Comparison of ENCODE assay signal across 8 mouse cellular contexts in genomic region chr15:78877810-78878390, GRCm38 (mm10). TPM values are rescaled to one million over a fixed set of nuclear protein-coding genes. Genes with fewer than 3 reads are reported as not detected.
DNase-seq lines count a peak whose midpoint lies in the region; ATAC-seq and TF ChIP-seq lines count a peak whose summit lies in the region.

No protein-coding gene starts in this region.

- peak overlapping the region; percentile 94 for H3K9ac ChIP-seq in midbrain, embryonic 16.5 days (ENCODE audit: low read depth, low read length)

- no peaks in the 10 kb centered on the region for H3K27me3 ChIP-seq in thymus, adult 2 months (ENCODE audit: control insufficient read depth, insufficient read depth, low read length)
- H3K27me3 ChIP-seq in midbrain, embryonic 16.5 days (ENCODE audit: control insufficient read depth, insufficient read depth, low read depth, low read length) = no peaks in the 10 kb centered on the region

- peak overlapping the region; percentile 97 for H3K4me2 ChIP-seq in midbrain, embryonic 16.5 days (ENCODE audit: low read length)

- peaks cover 2% of the 10 kb centered on the region for H3K36me3 ChIP-seq in thymus, adult 2 months (ENCODE audit: control insufficient read depth, insufficient read depth, low read length)
- H3K36me3 ChIP-seq in midbrain, embryonic 16.5 days (ENCODE audit: control insufficient read depth, insufficient read depth, low read length) = peaks cover 13% of the 10 kb centered on the region

- no peaks in the 10 kb centered on the region for H3K9me3 ChIP-seq in midbrain, embryonic 16.5 days (replicated peaks; ENCODE audit: control insufficient read depth, low read length, poor library complexity, severe bottlenecking)

- no peak for TF ChIP-seq CTCF in thymus, adult 2 months (IDR thresholded peaks at IDR 0.05; ENCODE audit: borderline replicate concordance, control insufficient read depth, extremely low read depth, insufficient read depth, low read length, poor library complexity)

- H3K4me1 ChIP-seq in thymus, adult 2 months (replicated peaks; ENCODE audit: control insufficient read depth, insufficient read depth, low read length) = peaks cover 20% of the 10 kb centered on the region
- H3K4me1 ChIP-seq in midbrain, embryonic 16.5 days (ENCODE audit: control insufficient read depth, insufficient read depth, low read length) = peaks cover 24% of the 10 kb centered on the region

- no peak for TF ChIP-seq POLR2A in thymus, adult 2 months (IDR thresholded peaks at IDR 0.05; ENCODE audit: control insufficient read depth, extremely low read depth, insufficient read depth, low read length, poor library complexity)

- H3K4me3 ChIP-seq in thymus, adult 2 months (ENCODE audit: control insufficient read depth, insufficient read depth, low read length) = peak overlapping the region; percentile 77
- peak overlapping the region; percentile 78 for H3K4me3 ChIP-seq in midbrain, embryonic 16.5 days (ENCODE audit: low read depth, low read length)

- peak; percentile 47 for ATAC-seq in midbrain, embryonic 16.5 days
- no peak for ATAC-seq in CD4-positive, CD25-positive, alpha-beta regulatory T cell, adult 4 months

- under 1% methylated on average over 17 of the region's 17 CpGs for WGBS in thymus, adult 2 months
- WGBS in midbrain, embryonic 16.5 days = under 1% methylated on average over 17 of the region's 17 CpGs

- H3K27ac ChIP-seq in thymus, adult 2 months (ENCODE audit: control insufficient read depth, insufficient read depth, low read length) = peak overlapping the region; percentile 53; the same call in 1 of the 2 replicates
- peak overlapping the region; percentile 97 for H3K27ac ChIP-seq in midbrain, embryonic 16.5 days (ENCODE audit: low read length)

- peak; percentile 43 for DNase-seq in adrenal gland, adult 2 months
- DNase-seq in adrenal gland, adult (ENCODE audit: inconsistent age in 2 of 2, low spot score in 1 of 2) = no peak
- no peak for DNase-seq in thymus, adult 2 months
- DNase-seq in thymus, postnatal 10 days (ENCODE audit: low spot score in 2 of 2) = no peak
- peak; percentile 39 to 40 for DNase-seq in kidney, adult 8-10 months
- no peak for DNase-seq in urinary bladder, postnatal 4 days (ENCODE audit: low spot score in 2 of 2)

RNA-seq across cellular contexts. Expression of gene Gga1, which starts 0.9 kb away (rescaled TPM):
- 10 to 100 TPM; 51.9 to 56.2 TPM for total RNA-seq in adrenal gland, adult 2 months (2021)
- 138 and 147 TPM in 2 replicates for polyA plus RNA-seq in adrenal gland, adult 2 months (2012; rRNA removed)
- 137 and 155 TPM in 2 replicates for polyA plus RNA-seq in thymus, adult 2 months (2012; rRNA removed)
- 46.0 and 46.5 TPM in 2 replicates for polyA plus RNA-seq in midbrain, embryonic 16.5 days (2015; fragmentation: Nextera tagmentation; extraction: Ambion mirVana)
- polyA plus RNA-seq in CD4-positive, CD25-positive, alpha-beta regulatory T cell, adult 4 months (2017; shearing (Covaris generic)) = 10 to 100 TPM; 14.3 to 17.1 TPM

RNA-seq across cellular contexts. Expression of gene Gm49510, which starts 21.6 kb away (rescaled TPM):
- not detected for total RNA-seq in adrenal gland, adult 2 months (2021)
- not detected in 2 replicates for polyA plus RNA-seq in adrenal gland, adult 2 months (2012; rRNA removed)
- polyA plus RNA-seq in thymus, adult 2 months (2012; rRNA removed) = 0.08 and 0.14 TPM in 2 replicates
- not detected in 2 replicates for polyA plus RNA-seq in midbrain, embryonic 16.5 days (2015; fragmentation: Nextera tagmentation; extraction: Ambion mirVana)
- not detected for polyA plus RNA-seq in CD4-positive, CD25-positive, alpha-beta regulatory T cell, adult 4 months (2017; shearing (Covaris generic))

RNA-seq across cellular contexts. Expression of gene Sh3bp1, which starts 21.7 kb away (rescaled TPM):
- total RNA-seq in adrenal gland, adult 2 months (2021) = 10 to 100 TPM in 1 of 2 experiments, 1 to 10 TPM in 1; 4.6 to 11.0 TPM
- polyA plus RNA-seq in adrenal gland, adult 2 months (2012; rRNA removed) = 54.1 and 60.0 TPM in 2 replicates
- 371 and 412 TPM in 2 replicates for polyA plus RNA-seq in thymus, adult 2 months (2012; rRNA removed)
- 2.2 and 2.7 TPM in 2 replicates for polyA plus RNA-seq in midbrain, embryonic 16.5 days (2015; fragmentation: Nextera tagmentation; extraction: Ambion mirVana)
- polyA plus RNA-seq in CD4-positive, CD25-positive, alpha-beta regulatory T cell, adult 4 months (2017; shearing (Covaris generic)) = 10 to 100 TPM; 49.5 to 59.0 TPM

RNA-seq across cellular contexts. Expression of gene Lgals2, which starts 22.6 kb away (rescaled TPM):
- 1 to 10 TPM in 1 of 2 experiments, under 1 TPM in 1; 0.52 to 1.8 TPM for total RNA-seq in adrenal gland, adult 2 months (2021)
- polyA plus RNA-seq in adrenal gland, adult 2 months (2012; rRNA removed) = 0.73 and 0.74 TPM in 2 replicates
- polyA plus RNA-seq in thymus, adult 2 months (2012; rRNA removed) = 2.9 and 4.8 TPM in 2 replicates
- not detected in 2 replicates for polyA plus RNA-seq in midbrain, embryonic 16.5 days (2015; fragmentation: Nextera tagmentation; extraction: Ambion mirVana)
- polyA plus RNA-seq in CD4-positive, CD25-positive, alpha-beta regulatory T cell, adult 4 months (2017; shearing (Covaris generic)) = not detected

RNA-seq across cellular contexts. Expression of gene Cdc42ep1, which starts 35.5 kb away (rescaled TPM):
- total RNA-seq in adrenal gland, adult 2 months (2021) = 10 to 100 TPM; 36.9 to 57.2 TPM
- 100 and 122 TPM in 2 replicates for polyA plus RNA-seq in adrenal gland, adult 2 months (2012; rRNA removed)
- 8.1 and 12.5 TPM in 2 replicates for polyA plus RNA-seq in thymus, adult 2 months (2012; rRNA removed)
- polyA plus RNA-seq in midbrain, embryonic 16.5 days (2015; fragmentation: Nextera tagmentation; extraction: Ambion mirVana) = 11.4 and 13.6 TPM in 2 replicates
- polyA plus RNA-seq in CD4-positive, CD25-positive, alpha-beta regulatory T cell, adult 4 months (2017; shearing (Covaris generic)) = not detected

Comparison
In these comparisons a context has a peak if more than half of its experiments do, and no peak if none do; other contexts are left out.
1. DNase-seq: peak in adrenal gland, adult 2 months (single experiment) and kidney, adult 8-10 months (2 of 2); none in adrenal gland, adult (0 of 2), thymus, adult 2 months (single experiment), thymus, postnatal 10 days (0 of 2) and urinary bladder, postnatal 4 days (0 of 2).
2. RNA of gene Sh3bp1, which starts 21.7 kb away (polyA plus RNA-seq): 371 to 412 TPM in thymus, adult 2 months, 49.5 to 59.0 TPM in CD4-positive, CD25-positive, alpha-beta regulatory T cell, adult 4 months and 54.1 to 60.0 TPM in adrenal gland, adult 2 months; 2.2 to 2.7 TPM in midbrain, embryonic 16.5 days; every median in the first group is over 10 times any median in the second.